Mouse (Mus musculus) CH12.LX (cell line): ENCODE data around the gene Lrrc1. TPM values are rescaled to one million over a fixed set of nuclear protein-coding genes. Genes with fewer than 3 reads are reported as not detected.

Source experiments
- DNase-seq: peaks from one replicate; pipeline ENCODE4 v3.0.0-alpha.2; 2013; ENCODE audit errors: extremely low read depth
- H3K27ac ChIP-seq: 2 replicates; pipeline ENCODE4 v1.5.1; 2012; ENCODE audit warnings: low read depth, mild to moderate bottlenecking, control low read depth, moderate library complexity; ENCODE audit not compliant: insufficient read depth
- H3K27me3 ChIP-seq: replicated peaks from 2 replicates; pipeline ENCODE3; 2012; ENCODE audit warnings: inconsistent platforms
- H3K36me3 ChIP-seq, 2 experiments: replicated peaks in 1 of 2; 2 replicates each; pipeline versions ENCODE3 to v1.6.1; 2012; ENCODE audit warnings: inconsistent platforms in 1 of 2, low read length in 1 of 2, mild to moderate bottlenecking in 1 of 2, mixed read lengths in 1 of 2, moderate library complexity in 1 of 2; ENCODE audit not compliant: control insufficient read depth in 1 of 2, insufficient read depth in 1 of 2
- H3K4me1 ChIP-seq, 2 experiments: 2 replicates each; pipeline ENCODE4 v1.6.1; 2012; ENCODE audit warnings: inconsistent platforms in 1 of 2, moderate library complexity in 1 of 2; ENCODE audit not compliant: insufficient read depth in 2 of 2, control insufficient read depth in 1 of 2
- H3K4me2 ChIP-seq: 2 replicates; pipeline ENCODE4 v1.6.1; 2012; ENCODE audit warnings: low read depth, mild to moderate bottlenecking, control low read depth; ENCODE audit not compliant: poor library complexity, insufficient read depth, severe bottlenecking
- H3K4me3 ChIP-seq, 3 experiments: fragments of 150-350 bp in 1 of 3; sonication (generic) in 1 of 3; replicated peaks in 1 of 3; 2 replicates each; pipeline versions ENCODE3 to v1.5.1; 2011 to 2012; ENCODE audit warnings: low read depth in 2 of 3, low read length in 2 of 3, mild to moderate bottlenecking in 2 of 3, moderate library complexity in 2 of 3, control low read depth in 1 of 3, improper control_type of control experiment in 1 of 3, inconsistent platforms in 1 of 3, mixed read lengths in 1 of 3; ENCODE audit not compliant: poor library complexity in 1 of 3
- H3K79me2 ChIP-seq: replicated peaks from 2 replicates; pipeline ENCODE4 v1.6.1; 2012; ENCODE audit warnings: mild to moderate bottlenecking, moderate library complexity; ENCODE audit not compliant: control insufficient read depth, poor library complexity, insufficient read depth, severe bottlenecking; ENCODE audit errors: extremely low read depth
- H3K9ac ChIP-seq: 2 replicates; pipeline ENCODE4 v1.6.1; 2012; ENCODE audit warnings: low read depth, mild to moderate bottlenecking, control low read depth, moderate library complexity; ENCODE audit not compliant: insufficient read depth
- H3K9me3 ChIP-seq: replicated peaks from 2 replicates; pipeline ENCODE3; 2012; ENCODE audit warnings: low read length, inconsistent platforms, mixed read lengths
- BHLHE40 ChIP-seq: IDR thresholded peaks from 2 replicates; pipeline ENCODE4 v1.6.1; 2011; ENCODE audit warnings: mild to moderate bottlenecking, low read depth, low read length, improper control_type of control experiment
- CHD1 ChIP-seq: IDR thresholded peaks from 2 replicates; pipeline ENCODE4 v1.6.1; 2012; ENCODE audit warnings: low read depth, low read length, improper control_type of control experiment, inconsistent platforms
- E2F4 ChIP-seq: IDR thresholded peaks from 2 replicates; pipeline ENCODE4 v1.6.1; 2011; ENCODE audit warnings: low read depth, low read length, improper control_type of control experiment; ENCODE audit not compliant: insufficient replicate concordance
- ELF1 ChIP-seq: IDR thresholded peaks from 2 replicates; pipeline ENCODE4 v1.6.1; 2014; ENCODE audit warnings: low read depth, mild to moderate bottlenecking, inconsistent platforms, low read length, improper control_type of control experiment
- EP300 ChIP-seq: IDR thresholded peaks from 2 replicates; pipeline ENCODE4 v1.6.1; 2011; ENCODE audit warnings: low read length, improper control_type of control experiment
- GABPA ChIP-seq: IDR thresholded peaks from 2 replicates; pipeline ENCODE4 v1.6.1; 2012; ENCODE audit warnings: low read depth, low read length, improper control_type of control experiment, inconsistent platforms; ENCODE audit not compliant: insufficient replicate concordance
- IRF4 ChIP-seq: IDR thresholded peaks from 2 replicates; pipeline ENCODE4 v1.6.1; 2014; ENCODE audit warnings: low read depth, mild to moderate bottlenecking, inconsistent platforms, low read length, improper control_type of control experiment
- JUN ChIP-seq: IDR thresholded peaks from 2 replicates; pipeline ENCODE4 v1.6.1; 2011; ENCODE audit warnings: low read depth, mild to moderate bottlenecking, low read length, improper control_type of control experiment, moderate library complexity; ENCODE audit not compliant: insufficient read depth
- MAZ ChIP-seq: IDR thresholded peaks from 2 replicates; pipeline ENCODE4 v1.6.1; 2012; ENCODE audit warnings: low read depth, mild to moderate bottlenecking, inconsistent platforms, low read length, improper control_type of control experiment, moderate library complexity
- MEF2A ChIP-seq: IDR thresholded peaks from 2 replicates; pipeline ENCODE4 v1.6.1; 2014; ENCODE audit warnings: low read depth, mild to moderate bottlenecking, inconsistent platforms, low read length, improper control_type of control experiment, borderline replicate concordance
- MXI1 ChIP-seq: IDR thresholded peaks from 2 replicates; pipeline ENCODE4 v1.6.1; 2011; ENCODE audit warnings: mild to moderate bottlenecking, low read depth, low read length, improper control_type of control experiment
- MYC ChIP-seq: IDR thresholded peaks from 2 replicates; pipeline ENCODE4 v1.6.1; 2011; ENCODE audit warnings: low read depth, mild to moderate bottlenecking, improper control_type of control experiment, low read length
- NELFE ChIP-seq: IDR thresholded peaks from 2 replicates; pipeline ENCODE4 v1.6.1; 2011; ENCODE audit warnings: low read depth, low read length, improper control_type of control experiment
- PAX5 ChIP-seq: IDR thresholded peaks from 2 replicates; pipeline ENCODE4 v1.6.1; 2012; ENCODE audit warnings: low read length, inconsistent platforms, mixed read lengths
- POLR2A ChIP-seq: IDR thresholded peaks from 2 replicates; pipeline ENCODE4 v1.6.1; 2011; ENCODE audit warnings: low read depth, mild to moderate bottlenecking, improper control_type of control experiment, low read length
- POLR2AphosphoS2 ChIP-seq: IDR thresholded peaks from 2 replicates; pipeline ENCODE4 v1.6.1; 2011; ENCODE audit warnings: low read depth, low read length, improper control_type of control experiment
- RAD21 ChIP-seq: IDR thresholded peaks from 2 replicates; pipeline ENCODE4 v1.6.1; 2011; ENCODE audit warnings: low read depth, mild to moderate bottlenecking, low read length, improper control_type of control experiment, moderate library complexity
- RCOR1 ChIP-seq: conservative IDR thresholded peaks from 2 replicates; pipeline ENCODE4 v1.6.1; 2012; ENCODE audit warnings: low read depth, mild to moderate bottlenecking, inconsistent platforms, low read length, improper control_type of control experiment
- SIN3A ChIP-seq: IDR thresholded peaks from 2 replicates; pipeline ENCODE4 v1.6.1; 2012; ENCODE audit warnings: low read length, improper control_type of control experiment, inconsistent platforms
- SMC3 ChIP-seq: IDR thresholded peaks from 2 replicates; pipeline ENCODE4 v1.6.1; 2011; ENCODE audit warnings: low read depth, low read length, improper control_type of control experiment
- UBTF ChIP-seq: IDR thresholded peaks from 2 replicates; pipeline ENCODE4 v1.6.1; 2012; ENCODE audit warnings: low read depth, mild to moderate bottlenecking, inconsistent platforms, low read length, improper control_type of control experiment, moderate library complexity
- ZKSCAN1 ChIP-seq: IDR thresholded peaks from 2 replicates; pipeline ENCODE4 v1.6.1; 2012; ENCODE audit warnings: low read depth, inconsistent platforms, low read length, improper control_type of control experiment, borderline replicate concordance
- dilution Hi-C: fragments of 300-500 bp; cut with MboI; formaldehyde crosslinking; loops from 2 replicates; pipeline ENCODE4 v1.14.3; 2020; ENCODE audit warnings: low sequenced_read_pairs; ENCODE audit not compliant: extremely low pct_unique_long_range_greater_than_20kb, extremely low pct_ligation_motif_present
- in situ Hi-C: fragments of 300-500 bp; cut with MboI; formaldehyde crosslinking; loops from 3 replicates; pipeline ENCODE4 v1.14.3; 2019; ENCODE audit warnings: low sequenced_read_pairs, low pct_ligation_motif_present, low pct_unique_long_range_greater_than_20kb, mixed read lengths
- polyA plus RNA-seq: library from polyadenylated mRNA; unstranded; fragments of >175 nt; gene quantifications from 2 replicates; pipeline ENCODE4 v1.2.1, GENCODE M21; 2012; ENCODE audit warnings: low read depth; ENCODE audit not compliant: insufficient read length
- total RNA-seq, 2 experiments: library from RNA; depleted of rRNA; stranded (reverse); fragments of 300-350 nt in 1 of 2; fragments of >200 nt in 1 of 2; gene quantifications; 2 replicates each; pipeline ENCODE4 v1.2.3; 2012 to 2014

Gene Lrrc1
- total and polyA plus RNA-seq, 3 experiments = 15.4 to 15.8 (median 15.8) TPM

GRCm38 (mm10) chr9:77428748-77429140 is 115.9 kb downstream of the Lrrc1 start:
- Histone ChIP-seq H3K36me3 (peaks cover 6 to 11% of the 10 kb centered on the region in 2 experiments), H3K9me3 (peaks cover 3% of the 10 kb centered on the region), H3K79me2 (0 out of 2 replicates have a peak, but pooled peaks cover 2% of the 10 kb centered on the region), H3K4me1 (peaks cover 43 to 81% of the 10 kb centered on the region in 2 experiments), H3K4me2 (peak overlapping the region; percentile 4; the same call in 1 of the 2 replicates), H3K27me3 (no peaks in the 10 kb centered on the region), H3K9ac (peak overlapping the region; percentile 4), H3K4me3 (no peak overlapping the region), H3K27ac (peak overlapping the region; percentile 79)
- DNase-seq = no peak
- no peak for TF ChIP-seq RCOR1
- TF ChIP-seq SIN3A = no peak
- TF ChIP-seq SMC3 = no peak
- TF ChIP-seq GABPA = no peak
- TF ChIP-seq E2F4 = no peak
- no peak for TF ChIP-seq ZKSCAN1
- no peak for TF ChIP-seq POLR2A
- no peak for TF ChIP-seq JUN
- no peak for TF ChIP-seq RAD21
- no peak for TF ChIP-seq MEF2A
- no peak for TF ChIP-seq CHD1
- TF ChIP-seq BHLHE40 = no peak
- no peak for TF ChIP-seq ELF1
- TF ChIP-seq PAX5 = no peak
- in situ Hi-C loops = no loop called here
- dilution Hi-C loops = no loop called here

DNA sequence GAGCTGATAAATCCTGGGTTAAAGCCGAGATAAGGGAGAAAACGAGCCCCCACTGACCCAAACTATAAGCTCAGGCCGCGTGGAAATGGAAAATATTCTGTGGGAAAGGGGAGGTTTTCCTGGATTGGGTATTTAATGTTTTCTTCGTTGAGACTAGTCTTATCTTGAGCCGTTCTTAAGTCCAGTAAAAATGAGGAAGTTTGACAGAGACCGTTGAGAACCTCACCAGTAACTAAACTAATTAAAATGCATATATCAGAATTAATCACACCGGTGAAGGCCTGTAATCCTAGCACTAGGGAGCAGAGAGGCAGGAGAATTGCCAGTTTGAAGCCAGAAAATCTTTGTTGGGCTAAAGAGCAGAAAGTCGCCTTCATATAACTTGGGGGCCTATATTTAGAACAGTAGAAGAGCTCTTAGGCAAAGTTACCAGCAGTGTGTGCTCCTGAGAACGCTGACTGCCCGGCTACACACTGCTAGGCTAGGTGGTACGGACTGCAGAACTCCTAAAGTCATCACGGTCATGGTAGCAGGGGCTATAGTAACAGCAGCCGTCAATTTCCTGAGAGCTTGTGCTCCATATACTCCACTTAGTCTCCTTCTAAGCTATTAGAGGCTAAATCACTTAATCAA is 116.4 kb downstream of the Lrrc1 start:
- H3K27ac ChIP-seq = peak overlapping the region; percentile 79
- H3K4me2 ChIP-seq = peak overlapping the region; percentile 4; the same call in 1 of the 2 replicates
- H3K27me3 ChIP-seq = no peaks in the 10 kb centered on the region
- H3K79me2 ChIP-seq = 0 out of 2 replicates have a peak, but pooled peaks cover 2% of the 10 kb centered on the region
- H3K4me3 ChIP-seq = no peak overlapping the region
- TF ChIP-seq GABPA (no peak), RCOR1 (no peak), E2F4 (no peak), IRF4 (no peak), SIN3A (no peak), MEF2A (no peak), EP300 (no peak; the same call in 1 of the 2 replicates), JUN (no peak), MXI1 (no peak), POLR2AphosphoS2 (no peak), MYC (no peak), UBTF (no peak), RAD21 (no peak), MAZ (no peak), NELFE (no peak)
- H3K36me3 ChIP-seq = peaks cover 4 to 6% of the 10 kb centered on the region in 2 experiments
- DNase-seq = no peak
- in situ Hi-C loops (no loop called here), dilution Hi-C loops (no loop called here)
- peaks cover 40 to 76% of the 10 kb centered on the region in 2 experiments for H3K4me1 ChIP-seq
- H3K9ac ChIP-seq = peak overlapping the region; percentile 4
- H3K9me3 ChIP-seq = peaks cover 3% of the 10 kb centered on the region
